Mouse (Mus musculus) limb, embryonic 12.5 days (tissue): ENCODE data around the gene Sh3glb2. TPM values are rescaled to one million over a fixed set of nuclear protein-coding genes. Genes with fewer than 3 reads are reported as not detected.

Source experiments
- ATAC-seq: fragments of 200-750 bp; cut with Nextera tagmentation; 2 replicates; pipeline ENCODE4 v1.8.0; 2017; ENCODE audit warnings: low read depth, moderate TSS enrichment; ENCODE audit not compliant: insufficient number of reproducible peaks, insufficient read depth, low FRiP score, low TSS enrichment
- H3K27ac ChIP-seq: fragments of 300-500 bp; sonication (generic); 2 replicates; pipeline ENCODE4 v1.5.1; 2016; ENCODE audit warnings: mild to moderate bottlenecking, moderate library complexity
- H3K27me3 ChIP-seq: fragments of 300-500 bp; sonication (generic); 2 replicates; pipeline ENCODE4 v1.6.1; 2016; ENCODE audit warnings: mild to moderate bottlenecking, moderate library complexity
- H3K36me3 ChIP-seq: fragments of 300-500 bp; sonication (generic); 2 replicates; pipeline ENCODE4 v1.6.1; 2016; ENCODE audit warnings: mild to moderate bottlenecking, moderate library complexity
- H3K4me1 ChIP-seq: fragments of 300-500 bp; sonication (generic); replicated peaks from 2 replicates; pipeline ENCODE4 v1.6.1; 2016
- H3K4me2 ChIP-seq: fragments of 300-500 bp; sonication (generic); 2 replicates; pipeline ENCODE4 v1.6.1; 2016; ENCODE audit warnings: mild to moderate bottlenecking, moderate library complexity
- H3K4me3 ChIP-seq: fragments of 300-500 bp; sonication (generic); replicated peaks from 2 replicates; pipeline ENCODE4 v1.5.1; 2016; ENCODE audit warnings: mild to moderate bottlenecking
- H3K9ac ChIP-seq: fragments of 300-500 bp; sonication (generic); replicated peaks from 2 replicates; pipeline ENCODE4 v1.6.1; 2016; ENCODE audit warnings: mild to moderate bottlenecking, moderate library complexity
- H3K9me3 ChIP-seq: fragments of 300-500 bp; sonication (generic); 2 replicates; pipeline ENCODE4 v1.6.1; 2016; ENCODE audit warnings: mild to moderate bottlenecking, moderate library complexity
- WGBS: fragments of 180-500 bp; shearing (Covaris S2); methylation state at CpG from one replicate; pipeline ENCODE4 v1.1.7; 2016; 5-methylcytosine and 5-hydroxymethylcytosine counted together
- polyA plus RNA-seq: library from polyadenylated mRNA; unstranded; fragments of >200 nt; fragmentation: Nextera tagmentation; extraction: Ambion mirVana; gene quantifications from 2 replicates; pipeline ENCODE4 v1.2.1, GENCODE M21; 2016

The Sh3glb2 gene
- polyA plus RNA-seq, 1 experiment from 2014 or later, result 91.0 TPM

GRCm38 (mm10) chr2:30336174-30336915 lies 22.8 kb downstream of the Sh3glb2 start:
- Histone ChIP-seq H3K4me3 (no peak overlapping the region), H3K4me1 (no peaks in the 10 kb centered on the region), H3K9ac (no peak overlapping the region), H3K9me3 (no peaks in the 10 kb centered on the region), H3K27ac (no peak overlapping the region), H3K27me3 (no peaks in the 10 kb centered on the region), H3K36me3 (peaks cover 100% of the 10 kb centered on the region), H3K4me2 (no peak overlapping the region)
- 84% methylated on average over 16 of the region's 16 CpGs for WGBS
- ATAC-seq, result no peak

- H3K27ac ChIP-seq, result no peak overlapping the region
- ATAC-seq, result no peak
- H3K4me2 ChIP-seq, result no peak overlapping the region
- H3K4me3 ChIP-seq, result no peak overlapping the region
- no peak overlapping the region for H3K9ac ChIP-seq
- WGBS, result 96% methylated on average over 2 of the region's 2 CpGs
- no peaks in the 10 kb centered on the region for H3K27me3 ChIP-seq
- H3K4me1 ChIP-seq, result no peaks in the 10 kb centered on the region
- H3K36me3 ChIP-seq, result peaks cover 100% of the 10 kb centered on the region
- H3K9me3 ChIP-seq, result no peaks in the 10 kb centered on the region
Measured at GRCm38 (mm10) chr2:30335324-30335723, 23.8 kb downstream of the Sh3glb2 start.

- Histone ChIP-seq H3K4me2 (no peak overlapping the region), H3K27me3 (no peaks in the 10 kb centered on the region), H3K9me3 (no peaks in the 10 kb centered on the region), H3K9ac (no peak overlapping the region), H3K27ac (no peak overlapping the region), H3K36me3 (peaks cover 98% of the 10 kb centered on the region), H3K4me3 (no peak overlapping the region), H3K4me1 (no peaks in the 10 kb centered on the region)
- no peak for ATAC-seq
- 97% methylated on average over 3 of the region's 3 CpGs for WGBS
Measured at GRCm38 (mm10) chr2:30328791-30329190, 30.3 kb downstream of the Sh3glb2 start.

- Histone ChIP-seq H3K27ac (no peak overlapping the region), H3K9ac (no peak overlapping the region), H3K36me3 (peaks cover 98% of the 10 kb centered on the region), H3K4me3 (no peak overlapping the region), H3K9me3 (no peaks in the 10 kb centered on the region), H3K4me2 (no peak overlapping the region), H3K4me1 (no peaks in the 10 kb centered on the region), H3K27me3 (no peaks in the 10 kb centered on the region)
- 95% methylated on average over 7 of the region's 7 CpGs for WGBS
- no peak for ATAC-seq
Measured at GRCm38 (mm10) chr2:30327276-30327675, 31.9 kb downstream of the Sh3glb2 start.

- no peak overlapping the region for H3K4me2 ChIP-seq
- no peaks in the 10 kb centered on the region for H3K4me1 ChIP-seq
- no peak overlapping the region for H3K9ac ChIP-seq
- H3K27me3 ChIP-seq, result no peaks in the 10 kb centered on the region
- H3K4me3 ChIP-seq, result no peak overlapping the region
- H3K9me3 ChIP-seq, result no peaks in the 10 kb centered on the region
- H3K27ac ChIP-seq, result no peak overlapping the region
- no peak for ATAC-seq
- WGBS, result 94% methylated on average over 5 of the region's 5 CpGs
- H3K36me3 ChIP-seq, result peaks cover 98% of the 10 kb centered on the region
Measured at GRCm38 (mm10) chr2:30325296-30325695, 33.8 kb downstream of the Sh3glb2 start.

GRCm38 (mm10) chr2:30323111-30323510 lies 36.0 kb downstream of the Sh3glb2 start:
- ATAC-seq, result no peak
- H3K4me3 ChIP-seq, result no peak overlapping the region
- H3K9me3 ChIP-seq, result no peaks in the 10 kb centered on the region
- no peak overlapping the region for H3K9ac ChIP-seq
- H3K36me3 ChIP-seq, result peaks cover 96% of the 10 kb centered on the region
- no peak overlapping the region for H3K27ac ChIP-seq
- H3K27me3 ChIP-seq, result no peaks in the 10 kb centered on the region
- no peaks in the 10 kb centered on the region for H3K4me1 ChIP-seq
- no peak overlapping the region for H3K4me2 ChIP-seq
- 91% methylated on average over 7 of the region's 7 CpGs for WGBS

GRCm38 (mm10) chr2:30319260-30319659 lies 39.9 kb downstream of the Sh3glb2 start:
- Histone ChIP-seq H3K9ac (no peak overlapping the region), H3K9me3 (no peaks in the 10 kb centered on the region), H3K4me3 (no peak overlapping the region), H3K4me2 (no peak overlapping the region), H3K4me1 (no peaks in the 10 kb centered on the region), H3K27me3 (no peaks in the 10 kb centered on the region), H3K36me3 (peaks cover 96% of the 10 kb centered on the region), H3K27ac (no peak overlapping the region)
- ATAC-seq, result no peak
- 94% methylated on average over 4 of the region's 4 CpGs for WGBS

GRCm38 (mm10) chr2:30316955-30317354 lies 42.2 kb downstream of the Sh3glb2 start:
- no peaks in the 10 kb centered on the region for H3K27me3 ChIP-seq
- peaks cover 96% of the 10 kb centered on the region for H3K36me3 ChIP-seq

GRCm38 (mm10) chr2:30316136-30316535 lies 43.0 kb downstream of the Sh3glb2 start:
- Histone ChIP-seq H3K9me3 (no peaks in the 10 kb centered on the region), H3K4me1 (no peaks in the 10 kb centered on the region), H3K4me2 (no peak overlapping the region), H3K27ac (no peak overlapping the region), H3K36me3 (peaks cover 93% of the 10 kb centered on the region), H3K27me3 (no peaks in the 10 kb centered on the region), H3K9ac (no peak overlapping the region), H3K4me3 (no peak overlapping the region)
- no peak for ATAC-seq
- 93% methylated on average over 4 of the region's 4 CpGs for WGBS

More at GRCm38 (mm10) chr2:30316955-30317354, 42.2 kb downstream of the Sh3glb2 start:
- H3K4me3 ChIP-seq, result no peak overlapping the region
- 88% methylated on average over 5 of the region's 5 CpGs for WGBS
- no peaks in the 10 kb centered on the region for H3K4me1 ChIP-seq
- ATAC-seq, result no peak
- H3K9me3 ChIP-seq, result no peaks in the 10 kb centered on the region
- no peak overlapping the region for H3K4me2 ChIP-seq
- no peak overlapping the region for H3K9ac ChIP-seq
- no peak overlapping the region for H3K27ac ChIP-seq

GRCm38 (mm10) chr2:30311481-30311880 lies 47.7 kb downstream of the Sh3glb2 start:
- H3K9me3 ChIP-seq, result no peaks in the 10 kb centered on the region
- no peaks in the 10 kb centered on the region for H3K4me1 ChIP-seq
- no peak overlapping the region for H3K4me3 ChIP-seq
- no peaks in the 10 kb centered on the region for H3K27me3 ChIP-seq
- no peak overlapping the region for H3K4me2 ChIP-seq
- peaks cover 97% of the 10 kb centered on the region for H3K36me3 ChIP-seq
- no peak for ATAC-seq
- H3K27ac ChIP-seq, result no peak overlapping the region
- WGBS, result 93% methylated on average over 2 of the region's 2 CpGs
- no peak overlapping the region for H3K9ac ChIP-seq

- Histone ChIP-seq H3K4me1 (no peaks in the 10 kb centered on the region), H3K27ac (no peak overlapping the region), H3K9me3 (no peaks in the 10 kb centered on the region), H3K27me3 (no peaks in the 10 kb centered on the region), H3K9ac (no peak overlapping the region), H3K36me3 (peaks cover 97% of the 10 kb centered on the region), H3K4me3 (no peak overlapping the region), H3K4me2 (no peak overlapping the region)
- 86% methylated on average over 3 of the region's 3 CpGs for WGBS
- ATAC-seq, result no peak
Measured at GRCm38 (mm10) chr2:30309351-30309750, 49.8 kb downstream of the Sh3glb2 start.

GRCm38 (mm10) chr2:30306087-30306486 lies 53.0 kb downstream of the Sh3glb2 start:
- no peak overlapping the region for H3K4me2 ChIP-seq
- H3K9ac ChIP-seq, result no peak overlapping the region
- H3K4me1 ChIP-seq, result no peaks in the 10 kb centered on the region
- no peak overlapping the region for H3K27ac ChIP-seq
- no peak overlapping the region for H3K4me3 ChIP-seq
- no peaks in the 10 kb centered on the region for H3K27me3 ChIP-seq
- peaks cover 100% of the 10 kb centered on the region for H3K36me3 ChIP-seq
- WGBS, result 96% methylated on average over 7 of the region's 7 CpGs
- ATAC-seq, result no peak
- no peaks in the 10 kb centered on the region for H3K9me3 ChIP-seq
